Mouse (Mus musculus) ES-Bruce4 (cell line): ENCODE measurements around the gene Fcgrt. TPM values are rescaled to one million over a fixed set of nuclear protein-coding genes. Genes with fewer than 3 reads are reported as not detected.

Experiments
- H3K27ac ChIP-seq: 2 replicates; pipeline ENCODE4 v1.5.1; 2012; ENCODE audit warnings: low read length, inconsistent platforms; ENCODE audit not compliant: insufficient read depth
- H3K27me3 ChIP-seq: 2 replicates; pipeline ENCODE4 v1.6.1; 2012; ENCODE audit warnings: mild to moderate bottlenecking, low read length, inconsistent platforms; ENCODE audit not compliant: control insufficient read depth, poor library complexity, insufficient read depth, severe bottlenecking
- H3K36me3 ChIP-seq: 2 replicates; pipeline ENCODE4 v1.6.1; 2012; ENCODE audit warnings: inconsistent platforms, mild to moderate bottlenecking, low read length, moderate library complexity; ENCODE audit not compliant: control insufficient read depth, poor library complexity, insufficient read depth, severe bottlenecking
- H3K4me1 ChIP-seq: one replicate; pipeline ENCODE4 v1.8.1; 2011; ENCODE audit warnings: low read length; ENCODE audit not compliant: control insufficient read depth, insufficient read depth
- H3K4me3 ChIP-seq: 2 replicates; pipeline ENCODE4 v1.5.1; 2011; ENCODE audit warnings: low read depth, mild to moderate bottlenecking, low read length
- H3K9ac ChIP-seq: 2 replicates; pipeline ENCODE4 v1.6.1; 2012; ENCODE audit warnings: low read depth, mild to moderate bottlenecking, inconsistent platforms; ENCODE audit not compliant: poor library complexity, severe bottlenecking
- H3K9me3 ChIP-seq: replicated peaks from 2 replicates; pipeline ENCODE4 v1.6.1; 2012; ENCODE audit warnings: mild to moderate bottlenecking, low read length, inconsistent platforms; ENCODE audit not compliant: control insufficient read depth, poor library complexity, insufficient read depth, severe bottlenecking
- CTCF ChIP-seq: IDR thresholded peaks from one replicate; pipeline ENCODE4 v1.8.1; 2011; ENCODE audit warnings: low read depth, low read length
- EP300 ChIP-seq: IDR thresholded peaks from 2 replicates; pipeline ENCODE4 v1.6.1; 2011; ENCODE audit warnings: low read depth, low read length; ENCODE audit not compliant: insufficient read depth
- POLR2A ChIP-seq: IDR thresholded peaks from one replicate; pipeline ENCODE4 v1.8.1; 2011; ENCODE audit warnings: low read length; ENCODE audit not compliant: insufficient read depth
- polyA plus RNA-seq: library from polyadenylated mRNA; stranded (reverse); fragments of >200 nt; gene quantifications from 2 replicates; pipeline ENCODE4 v1.2.4, GENCODE M21; 2011; ENCODE audit warnings: low read depth; ENCODE audit not compliant: missing spikeins, insufficient read depth, insufficient read length

The Fcgrt gene
- polyA plus RNA-seq, 1 experiment, result 2.0 TPM

DNA sequence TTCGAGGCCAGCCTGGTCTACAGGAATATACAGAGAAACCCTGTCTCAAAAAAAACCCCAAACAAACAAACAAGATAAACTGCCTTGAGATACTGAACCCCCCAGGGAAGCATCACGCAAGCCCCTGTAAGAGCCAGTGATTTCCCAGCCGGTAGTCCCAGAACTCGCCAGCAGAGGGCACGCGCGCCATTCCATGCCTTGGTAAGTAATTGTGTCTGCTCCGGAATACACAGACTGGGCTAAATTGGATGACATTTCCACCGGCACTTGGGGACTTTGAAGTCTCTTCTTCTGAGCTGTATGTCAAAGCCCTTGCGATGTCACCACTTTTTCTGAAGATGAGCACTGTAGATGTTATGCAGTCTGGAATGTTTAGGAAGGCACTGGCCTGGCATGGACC lies 23.8 kb downstream of the Fcgrt start:
- Histone ChIP-seq H3K9me3 (no peaks in the 10 kb centered on the region), H3K4me1 (no peaks in the 10 kb centered on the region), H3K4me3 (no peak overlapping the region), H3K36me3 (no peaks in the 10 kb centered on the region), H3K27ac (no peak overlapping the region), H3K9ac (no peak overlapping the region), H3K27me3 (no peaks in the 10 kb centered on the region)
- TF ChIP-seq CTCF (peak; percentile 90), POLR2A (no peak), EP300 (peak; percentile 32; the same call in 1 of the 2 replicates)

DNA sequence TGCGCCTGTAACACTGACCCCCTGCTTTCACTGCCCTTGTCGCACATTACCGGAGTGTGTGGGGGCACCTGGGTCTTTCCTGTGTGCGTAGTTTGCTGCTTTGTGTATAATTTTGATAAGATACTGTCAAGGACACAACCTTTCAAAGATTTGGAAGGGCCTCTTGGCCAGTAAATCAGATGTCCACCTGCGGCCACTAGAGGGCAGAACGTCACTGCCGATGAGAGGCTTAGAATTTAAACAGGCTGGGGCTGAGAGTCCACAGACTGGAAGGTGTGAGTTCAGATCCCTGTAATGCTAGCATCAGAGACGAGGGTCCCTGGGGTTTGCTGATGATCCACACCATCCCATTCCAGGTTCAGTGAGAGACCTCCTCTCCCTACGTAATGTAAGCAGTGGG lies 25.1 kb downstream of the Fcgrt start:
- H3K27me3 ChIP-seq, result no peaks in the 10 kb centered on the region
- no peak overlapping the region for H3K9ac ChIP-seq
- no peaks in the 10 kb centered on the region for H3K4me1 ChIP-seq
- TF ChIP-seq CTCF, result peak; percentile 90
- no peak for TF ChIP-seq POLR2A
- no peak overlapping the region for H3K27ac ChIP-seq
- no peaks in the 10 kb centered on the region for H3K36me3 ChIP-seq
- no peak overlapping the region for H3K4me3 ChIP-seq
- no peaks in the 10 kb centered on the region for H3K9me3 ChIP-seq

DNA sequence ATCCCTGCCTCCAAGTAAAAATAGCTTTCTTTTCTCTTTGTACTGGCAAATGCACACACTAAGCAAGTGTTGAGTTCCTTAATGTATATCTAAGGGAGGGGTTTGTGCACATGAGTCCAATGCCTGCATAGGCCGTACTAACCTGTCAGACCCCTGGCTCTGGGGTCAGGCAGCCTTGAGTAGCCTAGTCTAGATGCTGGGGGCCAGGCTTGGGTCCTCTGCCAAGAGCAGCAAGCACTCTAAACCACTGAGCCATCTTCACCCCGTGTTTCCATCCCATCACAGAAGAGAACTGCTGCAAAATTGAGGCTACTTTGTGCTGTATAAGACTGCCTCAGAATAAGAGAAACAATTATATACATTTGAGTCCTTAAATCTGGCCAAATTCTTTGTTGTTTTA lies 25.8 kb downstream of the Fcgrt start:
- Histone ChIP-seq H3K27me3 (no peaks in the 10 kb centered on the region), H3K9ac (no peak overlapping the region), H3K4me3 (no peak overlapping the region), H3K4me1 (no peaks in the 10 kb centered on the region), H3K9me3 (no peaks in the 10 kb centered on the region), H3K36me3 (no peaks in the 10 kb centered on the region), H3K27ac (no peak overlapping the region)
- TF ChIP-seq POLR2A (no peak), EP300 (no peak), CTCF (no peak)

- Histone ChIP-seq H3K9ac (no peak overlapping the region), H3K4me1 (no peaks in the 10 kb centered on the region), H3K27ac (no peak overlapping the region), H3K27me3 (no peaks in the 10 kb centered on the region), H3K9me3 (no peaks in the 10 kb centered on the region), H3K4me3 (no peak overlapping the region), H3K36me3 (no peaks in the 10 kb centered on the region)
- TF ChIP-seq CTCF (no peak), EP300 (no peak), POLR2A (no peak)
These were observed 26.3 kb downstream of the Fcgrt start for GRCm38 (mm10) chr7:45077322-45077721.

- Histone ChIP-seq H3K9ac (peak overlapping the region; percentile 25; the same call in 1 of the 2 replicates), H3K4me3 (peak overlapping the region; percentile 57), H3K36me3 (no peaks in the 10 kb centered on the region)
These were observed 27.1 kb downstream of the Fcgrt start for GRCm38 (mm10) chr7:45076501-45076900.

GRCm38 (mm10) chr7:45075405-45075804 lies 28.2 kb downstream of the Fcgrt start:
- no peak overlapping the region for H3K4me3 ChIP-seq
- no peak overlapping the region for H3K27ac ChIP-seq
- TF ChIP-seq EP300 (no peak), CTCF (no peak), POLR2A (no peak)
- H3K36me3 ChIP-seq, result no peaks in the 10 kb centered on the region
- H3K27me3 ChIP-seq, result no peaks in the 10 kb centered on the region
- H3K9ac ChIP-seq, result no peak overlapping the region
- H3K9me3 ChIP-seq, result no peaks in the 10 kb centered on the region
- no peaks in the 10 kb centered on the region for H3K4me1 ChIP-seq

More at GRCm38 (mm10) chr7:45076501-45076900, 27.1 kb downstream of the Fcgrt start:
- no peaks in the 10 kb centered on the region for H3K27me3 ChIP-seq
- H3K9me3 ChIP-seq, result no peaks in the 10 kb centered on the region
- no peak overlapping the region for H3K27ac ChIP-seq
- no peaks in the 10 kb centered on the region for H3K4me1 ChIP-seq
- TF ChIP-seq EP300 (no peak), POLR2A (no peak), CTCF (no peak)
